Mouse (Mus musculus) liver, postnatal 0 days (tissue): Measurements from ENCODE around the gene Hcar2. TPM values are rescaled to one million over a fixed set of nuclear protein-coding genes. Genes with fewer than 3 reads are reported as not detected.

ENCODE experiments used
- ATAC-seq: fragments of 200-750 bp; cut with Nextera tagmentation; 2 replicates; pipeline ENCODE4 v1.8.0; 2017; ENCODE audit warnings: mild to moderate bottlenecking, moderate library complexity
- DNase-seq: peaks from one replicate; pipeline ENCODE4 v3.0.0-alpha.2; 2016
- H3K27ac ChIP-seq: fragments of 300-500 bp; sonication (generic); 2 replicates; pipeline ENCODE4 v1.5.1; 2014; ENCODE audit warnings: antibody characterized with exemption, moderate library complexity, mild to moderate bottlenecking, low read depth
- H3K27me3 ChIP-seq: fragments of 300-500 bp; sonication (generic); 2 replicates; pipeline ENCODE4 v1.6.1; 2014; ENCODE audit warnings: low read length, control low read depth, mixed read lengths; ENCODE audit not compliant: insufficient read depth
- H3K36me3 ChIP-seq: fragments of 300-500 bp; sonication (generic); replicated peaks from 2 replicates; pipeline ENCODE4 v1.6.1; 2014; ENCODE audit warnings: mild to moderate bottlenecking, control low read depth, low read length, moderate library complexity, mixed read lengths; ENCODE audit not compliant: insufficient read depth
- H3K4me1 ChIP-seq: fragments of 300-500 bp; sonication (generic); 2 replicates; pipeline ENCODE4 v1.6.1; 2014; ENCODE audit warnings: antibody characterized with exemption, mild to moderate bottlenecking, control low read depth; ENCODE audit not compliant: insufficient read depth
- H3K4me2 ChIP-seq: fragments of 300-500 bp; sonication (generic); 2 replicates; pipeline ENCODE4 v1.6.1; 2014; ENCODE audit warnings: low read depth, mild to moderate bottlenecking, low read length, moderate library complexity, mixed read lengths
- H3K4me3 ChIP-seq: fragments of 300-500 bp; sonication (generic); 2 replicates; pipeline ENCODE4 v1.5.1; 2014; ENCODE audit warnings: low read depth, low read length
- H3K9ac ChIP-seq: fragments of 300-500 bp; sonication (generic); replicated peaks from 2 replicates; pipeline ENCODE4 v1.6.1; 2014; ENCODE audit warnings: mild to moderate bottlenecking, moderate library complexity
- H3K9me3 ChIP-seq: fragments of 300-500 bp; sonication (generic); 2 replicates; pipeline ENCODE4 v1.6.1; 2016; ENCODE audit warnings: mild to moderate bottlenecking, control low read depth, low read length, mixed read lengths
- CTCF ChIP-seq: sonication (generic); IDR thresholded peaks from 2 replicates; pipeline ENCODE4 v1.5.1; 2016; ENCODE audit warnings: antibody characterized with exemption, low read depth
- EP300 ChIP-seq: IDR thresholded peaks from 2 replicates; pipeline ENCODE4 v1.6.1; 2016; ENCODE audit warnings: antibody characterized with exemption, low read depth, mild to moderate bottlenecking
- WGBS: fragments of 180-500 bp; shearing (Covaris S2); extraction: QIAGEN DNeasy Blood & Tissue Kit; methylation state at CpG from one replicate; pipeline ENCODE4 v1.1.7; 2014; ENCODE audit not compliant: insufficient replicate concordance; 5-methylcytosine and 5-hydroxymethylcytosine counted together
- polyA plus RNA-seq: library from polyadenylated mRNA; unstranded; fragments of >200 nt; fragmentation: Nextera tagmentation; extraction: Ambion mirVana; gene quantifications from 2 replicates; pipeline ENCODE4 v1.2.1, GENCODE M21; 2015

Hcar2 gene
- polyA plus RNA-seq, 1 experiment from 2014 or later = 0.22 TPM

GRCm38 (mm10) chr5:123820501-123821263, 44.6 kb downstream of the Hcar2 start:
- H3K9me3 ChIP-seq = no peaks in the 10 kb centered on the region
- ATAC-seq = no peak
- H3K27ac ChIP-seq = no peak overlapping the region
- H3K36me3 ChIP-seq = peaks cover 14% of the 10 kb centered on the region
- 92% methylated on average over 9 of the region's 9 CpGs for WGBS
- TF ChIP-seq CTCF (peak; percentile 61), EP300 (no peak)
- H3K4me1 ChIP-seq = no peaks in the 10 kb centered on the region
- H3K4me3 ChIP-seq = no peak overlapping the region
- H3K4me2 ChIP-seq = no peak overlapping the region
- no peak overlapping the region for H3K9ac ChIP-seq
- DNase-seq = no peak
- no peaks in the 10 kb centered on the region for H3K27me3 ChIP-seq

GRCm38 (mm10) chr5:123818941-123819577, 46.2 kb downstream of the Hcar2 start:
- no peak overlapping the region for H3K9ac ChIP-seq
- no peak for DNase-seq
- H3K4me1 ChIP-seq = no peaks in the 10 kb centered on the region
- H3K27ac ChIP-seq = no peak overlapping the region
- H3K27me3 ChIP-seq = no peaks in the 10 kb centered on the region
- no peak for ATAC-seq
- H3K4me3 ChIP-seq = no peak overlapping the region
- TF ChIP-seq CTCF (no peak), EP300 (no peak)
- H3K9me3 ChIP-seq = no peaks in the 10 kb centered on the region
- H3K36me3 ChIP-seq = peaks cover 23% of the 10 kb centered on the region
- WGBS = 90% methylated on average over 19 of the region's 19 CpGs
- H3K4me2 ChIP-seq = no peak overlapping the region

- Histone ChIP-seq H3K9ac (no peak overlapping the region), H3K4me2 (no peak overlapping the region), H3K36me3 (peaks cover 25% of the 10 kb centered on the region), H3K4me1 (no peaks in the 10 kb centered on the region), H3K9me3 (no peaks in the 10 kb centered on the region), H3K27me3 (no peaks in the 10 kb centered on the region), H3K27ac (no peak overlapping the region), H3K4me3 (no peak overlapping the region)
- no peak for ATAC-seq
- WGBS = 81% methylated on average over 7 of the region's 7 CpGs
- no peak for DNase-seq
- TF ChIP-seq EP300 (no peak), CTCF (no peak)
These were observed 48.4 kb downstream of the Hcar2 start for GRCm38 (mm10) chr5:123816891-123817290.

Other genes with a start within 250 kb of the Hcar2 start
- 10.1 and 12.2 TPM in 2 replicates for gene Clip1, start 180.9 kb downstream of the Hcar2 start, polyA plus RNA-seq
- gene Zcchc8, start 144.4 kb downstream of the Hcar2 start, polyA plus RNA-seq = 19.3 and 23.7 TPM in 2 replicates
- 32.5 and 40.7 TPM in 2 replicates for gene Rsrc2, start 116.1 kb downstream of the Hcar2 start, polyA plus RNA-seq
- gene Kntc1, start 115.8 kb downstream of the Hcar2 start, polyA plus RNA-seq = 7.5 and 7.6 TPM in 2 replicates
- gene Hcar1, start 14.5 kb upstream of the Hcar2 start, polyA plus RNA-seq = 0.11 and 0.14 TPM in 2 replicates
- 54.1 and 61.1 TPM in 2 replicates for gene Denr, start 41.7 kb upstream of the Hcar2 start, polyA plus RNA-seq
- gene Gm43518, start 61.9 kb upstream of the Hcar2 start, polyA plus RNA-seq = 0.41 and 0.67 TPM in 2 replicates
- gene Ccdc62, start 65.2 kb upstream of the Hcar2 start, polyA plus RNA-seq = 3.1 and 3.2 TPM in 2 replicates
- 10.1 and 13.5 TPM in 2 replicates for gene Hip1r, start 108.1 kb upstream of the Hcar2 start, polyA plus RNA-seq
- gene Vps37b, start 166.8 kb upstream of the Hcar2 start, polyA plus RNA-seq = 16.4 and 17.6 TPM in 2 replicates
- 3.7 and 3.8 TPM in 2 replicates for gene Abcb9, start 230.3 kb upstream of the Hcar2 start, polyA plus RNA-seq
- 14.9 and 16.8 TPM in 2 replicates for gene Ogfod2, start 246.8 kb upstream of the Hcar2 start, polyA plus RNA-seq